Mouse (Mus musculus): Measurements from ENCODE around the gene Cdkl3. TPM values are rescaled to one million over a fixed set of nuclear protein-coding genes. Genes with fewer than 3 reads are reported as not detected.
"Not testable (repeated sequence)": the region's sequence is repeated elsewhere in the genome, so short reads cannot be mapped to it uniquely, and the experiment has no call there.

Gene Cdkl3
- polyA plus RNA-seq, 1 experiment from 2014 or later = 8.0 TPM

- Histone ChIP-seq H3K36me3 (peaks cover 4% of the 10 kb centered on the region; the same call in 1 of the 2 replicates), H3K27me3 (ENCODE audit: insufficient read depth, poor library complexity, severe bottlenecking) (no peaks in the 10 kb centered on the region), H3K27ac (no peak overlapping the region), H3K9me3 (no peaks in the 10 kb centered on the region), H3K4me1 (peaks cover 28% of the 10 kb centered on the region), H3K4me3 (no peak overlapping the region)
- 67% methylated on average over 3 of the region's 3 CpGs for WGBS
- DNase-seq (ENCODE audit: low spot score) = no peak
Measured at GRCm38 (mm10) chr11:52097016-52097415, 93.0 kb downstream of the Cdkl3 start.

GRCm38 (mm10) chr11:52097596-52097995, 93.6 kb downstream of the Cdkl3 start:
- DNase-seq (ENCODE audit: low spot score) = no peak
- H3K36me3 ChIP-seq = peaks cover 4% of the 10 kb centered on the region; the same call in 1 of the 2 replicates
- peak overlapping the region; percentile 93 for H3K4me3 ChIP-seq
- no peaks in the 10 kb centered on the region for H3K9me3 ChIP-seq
- WGBS = 81% methylated on average over 2 of the region's 2 CpGs
- H3K4me1 ChIP-seq = peaks cover 30% of the 10 kb centered on the region
- no peaks in the 10 kb centered on the region for H3K27me3 ChIP-seq (ENCODE audit: insufficient read depth, poor library complexity, severe bottlenecking)
- H3K27ac ChIP-seq = peak overlapping the region; percentile 99

GRCm38 (mm10) chr11:52098398-52098946, 94.5 kb downstream of the Cdkl3 start, which contains the start of gene Ppp2ca:
Gene Ppp2ca (plus strand): TSS chr11:52098681.
- peaks cover 30% of the 10 kb centered on the region for H3K4me1 ChIP-seq
- DNase-seq (ENCODE audit: low spot score) = peak; percentile 99
- no peaks in the 10 kb centered on the region for H3K27me3 ChIP-seq (ENCODE audit: insufficient read depth, poor library complexity, severe bottlenecking)
- H3K36me3 ChIP-seq = peaks cover 4% of the 10 kb centered on the region; the same call in 1 of the 2 replicates
- H3K27ac ChIP-seq = peak within 1 kb of the TSS; percentile 99
- no peaks in the 10 kb centered on the region for H3K9me3 ChIP-seq
- H3K4me3 ChIP-seq = peak within 1 kb of the TSS; percentile 93
- under 1% methylated on average over 53 of the region's 53 CpGs for WGBS

GRCm38 (mm10) chr11:52099031-52099761, 95.2 kb downstream of the Cdkl3 start:
- no peaks in the 10 kb centered on the region for H3K9me3 ChIP-seq
- no peaks in the 10 kb centered on the region for H3K27me3 ChIP-seq (ENCODE audit: insufficient read depth, poor library complexity, severe bottlenecking)
- H3K27ac ChIP-seq = peak overlapping the region; percentile 99
- H3K36me3 ChIP-seq = peaks cover 4% of the 10 kb centered on the region; the same call in 1 of the 2 replicates
- H3K4me1 ChIP-seq = peaks cover 35% of the 10 kb centered on the region
- peak overlapping the region; percentile 93 for H3K4me3 ChIP-seq
- DNase-seq (ENCODE audit: low spot score) = peak; percentile 87
- under 1% methylated on average over 72 of the region's 72 CpGs for WGBS

GRCm38 (mm10) chr11:52099771-52100219, 95.8 kb downstream of the Cdkl3 start:
- Histone ChIP-seq H3K27ac (peak overlapping the region; percentile 99), H3K4me3 (peak overlapping the region; percentile 93), H3K36me3 (peaks cover 4% of the 10 kb centered on the region; the same call in 1 of the 2 replicates), H3K4me1 (peaks cover 40% of the 10 kb centered on the region), H3K9me3 (no peaks in the 10 kb centered on the region), H3K27me3 (ENCODE audit: insufficient read depth, poor library complexity, severe bottlenecking) (no peaks in the 10 kb centered on the region)
- DNase-seq (ENCODE audit: low spot score) = no peak
- 2% methylated on average over 7 of the region's 7 CpGs for WGBS

- H3K9me3 ChIP-seq = no peaks in the 10 kb centered on the region
- DNase-seq (ENCODE audit: low spot score) = no peak
- WGBS = 85% methylated on average over 4 of the region's 4 CpGs
- no peaks in the 10 kb centered on the region for H3K27me3 ChIP-seq (ENCODE audit: insufficient read depth, poor library complexity, severe bottlenecking)
- peaks cover 40% of the 10 kb centered on the region for H3K4me1 ChIP-seq
- no peak overlapping the region for H3K27ac ChIP-seq
- no peak overlapping the region for H3K4me3 ChIP-seq
- H3K36me3 ChIP-seq = peaks cover 4% of the 10 kb centered on the region; the same call in 1 of the 2 replicates
Measured at GRCm38 (mm10) chr11:52102977-52103376, 99.0 kb downstream of the Cdkl3 start.

- H3K4me1 ChIP-seq = peaks cover 33% of the 10 kb centered on the region
- no peak overlapping the region for H3K4me3 ChIP-seq
- H3K27me3 ChIP-seq (ENCODE audit: insufficient read depth, poor library complexity, severe bottlenecking) = no peaks in the 10 kb centered on the region
- DNase-seq (ENCODE audit: low spot score) = no peak
- H3K27ac ChIP-seq = no peak overlapping the region
- H3K9me3 ChIP-seq = no peaks in the 10 kb centered on the region
- peaks cover 4% of the 10 kb centered on the region; the same call in 1 of the 2 replicates for H3K36me3 ChIP-seq
Measured at GRCm38 (mm10) chr11:52105503-52105902, 101.5 kb downstream of the Cdkl3 start.

GRCm38 (mm10) chr11:52106037-52106436, 102.0 kb downstream of the Cdkl3 start:
- WGBS = 86% methylated on average over 2 of the region's 2 CpGs
- Histone ChIP-seq H3K4me1 (peaks cover 28% of the 10 kb centered on the region), H3K4me3 (no peak overlapping the region), H3K27me3 (ENCODE audit: insufficient read depth, poor library complexity, severe bottlenecking) (no peaks in the 10 kb centered on the region), H3K9me3 (no peaks in the 10 kb centered on the region), H3K27ac (no peak overlapping the region), H3K36me3 (peaks cover 4% of the 10 kb centered on the region; the same call in 1 of the 2 replicates)
- DNase-seq (ENCODE audit: low spot score) = no peak

- Histone ChIP-seq H3K4me3 (no peak overlapping the region), H3K36me3 (peaks cover under 1% of the 10 kb centered on the region; the same call in 1 of the 2 replicates), H3K9me3 (no peaks in the 10 kb centered on the region), H3K27ac (no peak overlapping the region), H3K4me1 (peaks cover 24% of the 10 kb centered on the region), H3K27me3 (ENCODE audit: insufficient read depth, poor library complexity, severe bottlenecking) (no peaks in the 10 kb centered on the region)
- no peak for DNase-seq (ENCODE audit: low spot score)
- WGBS = 84% methylated on average over 1 of the region's 1 CpGs
Measured at GRCm38 (mm10) chr11:52106438-52106837, 102.4 kb downstream of the Cdkl3 start.

GRCm38 (mm10) chr11:52108796-52109195, 104.8 kb downstream of the Cdkl3 start:
- H3K36me3 ChIP-seq = peaks cover 13% of the 10 kb centered on the region
- H3K4me3 ChIP-seq = no peak overlapping the region
- WGBS = 90% methylated on average over 5 of the region's 5 CpGs
- no peaks in the 10 kb centered on the region for H3K27me3 ChIP-seq (ENCODE audit: insufficient read depth, poor library complexity, severe bottlenecking)
- H3K27ac ChIP-seq = no peak overlapping the region
- DNase-seq (ENCODE audit: low spot score) = no peak
- no peaks in the 10 kb centered on the region for H3K9me3 ChIP-seq
- peaks cover 13% of the 10 kb centered on the region; the same call in 1 of the 2 replicates for H3K4me1 ChIP-seq

- no peak overlapping the region for H3K4me3 ChIP-seq
- peaks cover 19% of the 10 kb centered on the region for H3K36me3 ChIP-seq
- H3K27ac ChIP-seq = no peak overlapping the region
- peaks cover 9% of the 10 kb centered on the region; the same call in 1 of the 2 replicates for H3K4me1 ChIP-seq
- no peak for DNase-seq (ENCODE audit: low spot score)
- no peaks in the 10 kb centered on the region for H3K9me3 ChIP-seq
- WGBS = 82% methylated on average over 1 of the region's 1 CpGs
- H3K27me3 ChIP-seq (ENCODE audit: insufficient read depth, poor library complexity, severe bottlenecking) = no peaks in the 10 kb centered on the region
Measured at GRCm38 (mm10) chr11:52109421-52109820, 105.4 kb downstream of the Cdkl3 start.

GRCm38 (mm10) chr11:52115479-52115878, 111.5 kb downstream of the Cdkl3 start:
- Histone ChIP-seq H3K36me3 (peaks cover 79% of the 10 kb centered on the region), H3K4me3 (no peak overlapping the region), H3K9me3 (no peaks in the 10 kb centered on the region), H3K27me3 (ENCODE audit: insufficient read depth, poor library complexity, severe bottlenecking) (no peaks in the 10 kb centered on the region), H3K27ac (no peak overlapping the region), H3K4me1 (no peaks in the 10 kb centered on the region)
- DNase-seq (ENCODE audit: low spot score) = no peak
- 94% methylated on average over 3 of the region's 3 CpGs for WGBS

- H3K27me3 ChIP-seq (ENCODE audit: insufficient read depth, poor library complexity, severe bottlenecking); H3K27ac ChIP-seq; H3K9me3 ChIP-seq; DNase-seq (ENCODE audit: low spot score); H3K4me3 ChIP-seq; H3K4me1 ChIP-seq: not testable (repeated sequence)
- peaks cover 85% of the 10 kb centered on the region for H3K36me3 ChIP-seq
- 89% methylated on average over 6 of the region's 6 CpGs for WGBS
Measured at GRCm38 (mm10) chr11:52116117-52116516, 112.1 kb downstream of the Cdkl3 start.

Measured in heart, embryonic 10.5 days (tissue).